Mouse (Mus musculus): ENCODE results near the gene Asf1b. TPM values are rescaled to one million over a fixed set of nuclear protein-coding genes. Genes with fewer than 3 reads are reported as not detected.
A peak's percentile ranks its signal among the peaks of the same experiment; 100 is the strongest.

Gene Asf1b
- total RNA-seq (2021), result under 1 TPM; 0.72 to 0.79 TPM
- long read RNA-seq, experiment 1, partial matches to known transcripts, result 0 of 3 reads
- long read RNA-seq, experiment 1, other reads (novel, unspliced or antisense), result 0 of 3 reads
- long read RNA-seq, experiment 2, partial matches to known transcripts, result 0 of 3 reads
- long read RNA-seq, experiment 2, other reads (novel, unspliced or antisense), result 0 of 3 reads

GRCm38 (mm10) chr8:83955106-83955957 is at the start of gene Asf1b, which contains the start of gene Gm10644:
Gene Asf1b (plus strand): TSS chr8:83955507.
Gene Gm10644 (minus strand): TSS chr8:83955205.
- intact Hi-C loops (cut with DNase I), result loop anchor here (5.0 to 10.0 kb wide), 2 partner anchors 171 to 233 kb away; no protein-coding TSS in a partner anchor
- DNase-seq (ENCODE audit: low spot score in 2 of 2), result peak; percentile 98 to 100

GRCm38 (mm10) chr8:83908583-83908982 is 46.7 kb upstream of the Asf1b start:
- intact Hi-C loops (cut with DNase I), result no loop called here
- peak in 1 of 2 experiments; percentile 59 for DNase-seq (ENCODE audit: low spot score in 2 of 2)

GRCm38 (mm10) chr8:83909311-83909710 is 46.0 kb upstream of the Asf1b start:
- intact Hi-C loops (cut with DNase I), result no loop called here
- peak; percentile 61 to 81 for DNase-seq (ENCODE audit: low spot score in 2 of 2)

GRCm38 (mm10) chr8:83911809-83912731 is 43.2 kb upstream of the Asf1b start:
- intact Hi-C loops (cut with DNase I), result no loop called here
- DNase-seq (ENCODE audit: low spot score in 2 of 2), result no peak

- intact Hi-C loops (cut with DNase I), result no loop called here
Observed at GRCm38 (mm10) chr8:83914232-83914631, 41.1 kb upstream of the Asf1b start.

GRCm38 (mm10) chr8:83914860-83915259 is 40.4 kb upstream of the Asf1b start:
- DNase-seq (ENCODE audit: low spot score in 2 of 2), result peak in 1 of 2 experiments; percentile 49
- intact Hi-C loops (cut with DNase I), result no loop called here

More at GRCm38 (mm10) chr8:83914232-83914631, 41.1 kb upstream of the Asf1b start:
- DNase-seq (ENCODE audit: low spot score in 2 of 2), result no peak

- intact Hi-C loops (cut with DNase I), result no loop called here
- peak; percentile 67 to 72 for DNase-seq (ENCODE audit: low spot score in 2 of 2)
Observed at GRCm38 (mm10) chr8:83916015-83916414, 39.3 kb upstream of the Asf1b start.

- no peak for DNase-seq (ENCODE audit: low spot score in 2 of 2)
- intact Hi-C loops (cut with DNase I), result no loop called here
Observed at GRCm38 (mm10) chr8:83917566-83917965, 37.7 kb upstream of the Asf1b start.

- intact Hi-C loops (cut with DNase I), result no loop called here
- DNase-seq (ENCODE audit: low spot score in 2 of 2), result peak; percentile 91 to 97
Observed at GRCm38 (mm10) chr8:83921558-83921957, 33.7 kb upstream of the Asf1b start.

GRCm38 (mm10) chr8:83922727-83923126 is 32.6 kb upstream of the Asf1b start:
- no peak for DNase-seq (ENCODE audit: low spot score in 2 of 2)
- intact Hi-C loops (cut with DNase I), result no loop called here

GRCm38 (mm10) chr8:83924585-83924984 is 30.7 kb upstream of the Asf1b start:
- intact Hi-C loops (cut with DNase I), result no loop called here
- DNase-seq (ENCODE audit: low spot score in 2 of 2), result no peak

- intact Hi-C loops (cut with DNase I), result no loop called here
- DNase-seq (ENCODE audit: low spot score in 2 of 2), result no peak
Observed at GRCm38 (mm10) chr8:83926266-83926665, 29.0 kb upstream of the Asf1b start.

GRCm38 (mm10) chr8:83934222-83934621 is 21.1 kb upstream of the Asf1b start:
- no peak for DNase-seq (ENCODE audit: low spot score in 2 of 2)
- intact Hi-C loops (cut with DNase I), result no loop called here

- DNase-seq (ENCODE audit: low spot score in 2 of 2), result no peak
- intact Hi-C loops (cut with DNase I), result no loop called here
Observed at GRCm38 (mm10) chr8:83934994-83935393, 20.3 kb upstream of the Asf1b start.

- intact Hi-C loops (cut with DNase I), result no loop called here
- no peak for DNase-seq (ENCODE audit: low spot score in 2 of 2)
Observed at GRCm38 (mm10) chr8:83935435-83935834, 19.9 kb upstream of the Asf1b start.

- DNase-seq (ENCODE audit: low spot score in 2 of 2), result no peak
- intact Hi-C loops (cut with DNase I), result no loop called here
Observed at GRCm38 (mm10) chr8:83937645-83938044, 17.7 kb upstream of the Asf1b start.

- no peak for DNase-seq (ENCODE audit: low spot score in 2 of 2)
Observed at GRCm38 (mm10) chr8:83938330-83938729, 17.0 kb upstream of the Asf1b start.

GRCm38 (mm10) chr8:83941066-83941677 is 14.1 kb upstream of the Asf1b start:
- DNase-seq (ENCODE audit: low spot score in 2 of 2), result no peak
- intact Hi-C loops (cut with DNase I), result no loop called here

More at GRCm38 (mm10) chr8:83938330-83938729, 17.0 kb upstream of the Asf1b start:
- intact Hi-C loops (cut with DNase I), result no loop called here

GRCm38 (mm10) chr8:83942446-83942845 is 12.9 kb upstream of the Asf1b start:
- intact Hi-C loops (cut with DNase I), result no loop called here
- peak in 1 of 2 experiments; percentile 49 for DNase-seq (ENCODE audit: low spot score in 2 of 2)
